Mouse (Mus musculus) ES-CJ7 (cell line): Measurements from ENCODE around the gene Gnai3.

Experiments
- DNase-seq: peaks from one replicate; pipeline ENCODE4 v3.0.0; 2011; ENCODE audit warnings: low read depth, low spot score

Gnai3 gene

DNA sequence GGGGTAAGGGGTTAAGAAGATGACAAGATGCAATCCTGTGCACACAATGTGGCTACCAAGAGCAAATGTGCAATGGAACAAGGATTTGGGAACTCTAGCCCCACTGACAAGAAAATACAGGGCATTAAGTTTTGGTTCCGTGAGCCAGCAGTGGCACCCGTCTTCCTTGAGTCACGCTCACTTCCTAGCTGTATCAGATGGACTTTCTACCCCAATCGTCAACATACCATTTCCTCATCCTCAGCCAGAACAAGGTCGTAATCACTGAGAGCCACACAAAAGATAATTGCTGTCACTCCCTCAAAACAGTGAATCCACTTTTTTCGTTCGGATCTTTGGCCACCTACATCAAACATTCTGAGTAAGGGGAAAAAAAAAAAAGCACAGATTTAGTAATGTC lies 33.7 kb downstream of the Gnai3 start:
- DNase-seq: no peak

GRCm38 (mm10) chr3:108111320-108111719 lies 34.6 kb downstream of the Gnai3 start:
- DNase-seq: no peak

GRCm38 (mm10) chr3:108105281-108105680 lies 40.7 kb downstream of the Gnai3 start:
- no peak for DNase-seq

DNA sequence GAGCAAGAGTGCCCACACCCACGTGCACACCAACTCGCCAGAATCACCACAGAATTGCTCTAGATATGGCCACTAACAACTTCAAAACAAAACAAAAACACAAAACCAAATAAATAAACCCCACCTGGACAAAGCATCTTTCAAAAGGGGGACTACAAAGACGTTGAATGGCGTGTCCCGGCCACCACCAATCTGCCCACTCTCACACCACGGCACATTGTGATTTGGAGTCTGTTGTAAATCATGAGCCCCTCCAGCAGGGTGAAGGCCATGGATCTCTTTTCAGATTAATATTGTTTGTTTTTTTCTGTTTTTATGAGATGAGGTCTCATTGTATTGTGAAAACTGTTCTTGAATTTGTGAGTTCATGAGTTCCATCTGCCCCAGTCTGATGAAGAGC lies 43.9 kb downstream of the Gnai3 start:
- no peak for DNase-seq

DNA sequence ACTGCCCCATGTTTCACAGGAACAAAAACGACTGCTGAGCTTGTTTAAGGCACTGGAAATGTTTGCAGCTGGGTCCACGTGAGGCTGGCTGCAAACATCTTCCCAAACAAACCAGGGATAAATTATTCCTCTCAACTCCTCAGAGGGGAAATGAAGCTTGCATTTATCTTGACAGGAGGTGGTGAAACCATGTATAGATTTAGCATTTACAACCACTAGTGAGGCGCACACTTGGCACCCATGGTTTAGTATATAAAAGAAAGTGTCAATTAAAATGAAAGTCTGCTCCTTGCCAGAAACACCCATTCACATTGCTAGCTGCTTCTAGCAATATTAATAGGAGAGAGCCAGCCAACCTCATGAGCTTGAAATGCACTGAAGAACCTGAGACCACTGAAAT lies 44.4 kb downstream of the Gnai3 start:
- no peak for DNase-seq

DNA sequence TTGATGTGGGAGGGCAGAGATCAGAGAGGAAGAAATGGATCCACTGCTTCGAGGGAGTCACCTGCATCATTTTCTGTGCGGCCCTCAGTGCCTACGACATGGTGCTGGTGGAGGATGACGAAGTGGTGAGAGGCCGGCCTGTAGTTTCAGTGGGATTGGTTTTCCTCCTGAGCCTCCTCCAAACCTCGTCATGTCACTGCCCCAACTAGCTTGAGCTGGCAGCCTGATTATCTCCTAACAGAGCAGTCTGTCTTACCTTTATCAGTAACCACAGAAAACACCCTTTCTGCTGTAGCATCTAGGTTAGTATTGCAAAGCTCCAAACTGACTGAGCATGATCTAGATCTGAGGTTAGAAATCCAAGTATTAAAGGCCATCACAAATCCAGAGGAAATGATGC lies 47.6 kb downstream of the Gnai3 start:
- no peak for DNase-seq

DNA sequence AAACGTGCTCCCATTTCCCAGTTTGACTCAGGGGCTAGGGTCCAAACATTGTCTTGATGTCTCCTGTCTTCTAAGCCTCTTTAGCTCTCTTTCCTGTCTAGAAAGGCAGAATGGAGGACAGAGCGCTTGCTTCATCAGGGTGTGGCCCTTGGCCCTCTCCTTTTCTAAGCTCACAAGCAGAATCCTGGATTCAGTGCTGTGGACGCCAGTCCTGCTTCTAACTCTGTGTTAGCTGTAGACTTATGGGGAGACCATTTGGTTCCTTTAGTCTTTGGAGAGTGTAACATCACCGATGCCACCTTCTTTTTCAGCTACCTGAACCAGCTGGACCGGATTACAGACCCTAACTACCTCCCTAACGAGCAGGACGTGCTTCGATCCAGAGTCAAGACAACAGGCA lies 48.3 kb downstream of the Gnai3 start:
- no peak for DNase-seq

- DNase-seq: no peak
These were observed 49.2 kb downstream of the Gnai3 start for GRCm38 (mm10) chr3:108096726-108097125.

- no peak for DNase-seq
These were observed 49.7 kb downstream of the Gnai3 start for GRCm38 (mm10) chr3:108096226-108096625.

- no peak for DNase-seq
These were observed 50.8 kb downstream of the Gnai3 start for GRCm38 (mm10) chr3:108094976-108095760.

- DNase-seq: no peak
These were observed 51.8 kb downstream of the Gnai3 start for GRCm38 (mm10) chr3:108094146-108094545.

- DNase-seq: no peak
These were observed 52.6 kb downstream of the Gnai3 start for GRCm38 (mm10) chr3:108093306-108093705.

GRCm38 (mm10) chr3:108092536-108093115 lies 53.3 kb downstream of the Gnai3 start, which contains the start of gene Gnat2:
Gene Gnat2 (plus strand): TSS chr3:108092789.
- DNase-seq: no peak

GRCm38 (mm10) chr3:108092030-108092429 lies 53.9 kb downstream of the Gnai3 start:
- no peak for DNase-seq

- DNase-seq: no peak
These were observed 55.4 kb downstream of the Gnai3 start for GRCm38 (mm10) chr3:108090561-108090960.

DNA sequence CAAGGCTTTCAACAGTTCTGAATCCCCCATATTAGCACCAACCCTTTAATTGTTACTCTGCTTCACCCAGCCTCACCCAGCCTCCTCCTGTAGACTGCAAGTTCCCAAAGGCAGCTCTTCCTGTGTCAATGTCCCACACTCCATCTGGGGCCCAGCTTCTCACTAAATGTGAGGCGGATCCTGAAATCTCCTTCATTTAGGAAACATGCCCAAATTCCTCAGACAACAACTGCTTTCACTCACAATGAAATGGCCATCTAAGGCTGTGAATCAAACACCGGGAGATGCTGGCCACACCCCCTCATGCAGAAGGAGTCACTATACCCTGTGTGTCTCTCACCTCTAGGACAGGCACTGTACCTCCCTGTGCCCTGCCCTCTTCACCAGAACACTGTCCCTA lies 56.0 kb downstream of the Gnai3 start:
- DNase-seq: peak; percentile 23

- no peak for DNase-seq
These were observed 57.0 kb downstream of the Gnai3 start for GRCm38 (mm10) chr3:108088842-108089380.

GRCm38 (mm10) chr3:108087329-108087728 lies 58.6 kb downstream of the Gnai3 start:
- DNase-seq: no peak

GRCm38 (mm10) chr3:108086470-108086979 lies 59.4 kb downstream of the Gnai3 start, which contains the start of gene Ampd2:
Gene Ampd2 (minus strand): TSS chr3:108086651.
- DNase-seq: peak; percentile 86

- peak; percentile 34 for DNase-seq
These were observed 60.1 kb downstream of the Gnai3 start for GRCm38 (mm10) chr3:108085721-108086469.

DNA sequence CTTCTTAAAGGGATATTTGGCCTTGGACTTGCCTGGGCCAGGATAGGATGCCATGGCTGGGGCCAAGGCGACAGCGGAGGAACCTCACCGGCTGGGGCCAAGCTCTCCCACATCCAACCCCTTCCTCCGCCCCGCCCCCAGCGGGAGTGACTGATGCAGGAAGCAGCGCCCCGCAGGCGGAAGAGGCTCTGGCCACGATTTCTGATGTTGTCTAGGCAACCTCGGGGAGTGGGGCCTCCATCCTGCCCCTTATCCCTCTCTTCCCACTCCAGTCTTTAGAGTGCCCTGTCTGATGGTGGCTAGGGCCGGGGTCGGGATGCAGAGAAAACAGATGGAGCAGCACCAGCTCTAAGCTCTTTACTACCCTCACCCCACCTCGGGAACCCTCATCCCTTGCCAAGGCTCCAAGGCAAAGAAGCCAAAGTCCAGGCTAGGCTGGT lies 60.6 kb downstream of the Gnai3 start:
- peak; percentile 79 for DNase-seq

- DNase-seq: no peak
These were observed 61.1 kb downstream of the Gnai3 start for GRCm38 (mm10) chr3:108084767-108085270.
